Comparison of ENCODE assay signal across 8 mouse cellular contexts in the genomic region with DNA sequence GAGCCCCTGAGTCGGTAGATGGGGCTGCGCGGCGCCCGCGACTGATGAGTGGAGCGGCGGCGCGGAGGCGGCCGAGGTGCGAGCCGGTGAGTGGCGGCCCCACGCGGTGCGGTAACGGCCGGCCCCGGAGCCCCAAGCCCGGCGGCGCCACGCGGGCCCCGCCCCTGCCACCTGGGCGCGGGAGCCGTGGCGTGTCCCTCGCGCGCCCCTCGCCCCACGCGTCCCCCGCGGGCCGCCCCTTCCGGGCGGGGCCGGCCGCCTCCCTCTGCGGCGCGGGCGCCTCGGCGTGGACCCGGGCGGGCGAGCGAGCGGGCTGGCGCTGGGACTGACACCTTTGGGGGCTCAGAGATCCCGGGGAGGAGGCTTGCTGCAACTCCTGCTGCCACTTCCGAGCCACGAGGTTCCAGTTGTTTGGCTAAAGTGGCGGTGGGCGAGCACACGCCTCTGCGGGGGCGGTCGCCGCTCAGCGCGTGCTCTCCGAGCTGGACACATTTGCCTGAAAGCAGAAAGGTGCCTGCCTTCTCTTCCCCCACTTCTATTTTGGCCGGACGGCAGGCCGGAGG. TPM values are rescaled to one million over a fixed set of nuclear protein-coding genes. Genes with fewer than 3 reads are reported as not detected.
A peak's percentile ranks its signal among the peaks of the same experiment; 100 is the strongest.
DNase-seq lines count a peak whose midpoint lies in the region; ATAC-seq and TF ChIP-seq lines count a peak whose summit lies in the region.

No protein-coding gene starts in this region.

- peak overlapping the region; percentile 24 for H3K27ac ChIP-seq in cerebellum, adult 2 months (ENCODE audit: insufficient read depth, low read length)
- peak overlapping the region; percentile 61; the same call in 1 of the 2 replicates for H3K27ac ChIP-seq in ES-E14 (ENCODE audit: insufficient read depth, low read depth, low read length, poor library complexity, severe bottlenecking)
- peak overlapping the region; percentile 65 for H3K27ac ChIP-seq in embryonic facial prominence, embryonic 11.5 days (replicated peaks; ENCODE audit: low read depth, low read length)
- H3K27ac ChIP-seq in heart, postnatal 0 days (ENCODE audit: low read depth), result peak overlapping the region; percentile 81
- H3K27ac ChIP-seq in limb, embryonic 14.5 days (replicated peaks; ENCODE audit: low read depth, low read length), result peak overlapping the region; percentile 85
- peak overlapping the region; percentile 91 for H3K27ac ChIP-seq in midbrain, embryonic 15.5 days

- peak; percentile 44 for ATAC-seq in embryonic facial prominence, embryonic 11.5 days (replicated peaks; ENCODE audit: insufficient number of reproducible peaks, low FRiP score, low TSS enrichment, low read depth)
- ATAC-seq in heart, postnatal 0 days (ENCODE audit: insufficient read depth, low read depth), result peak; percentile 66
- peak; percentile 64 for ATAC-seq in limb, embryonic 14.5 days (ENCODE audit: low FRiP score, low read depth)
- ATAC-seq in midbrain, embryonic 15.5 days (replicated peaks), result peak; percentile 81

- peak in 1 of 2 experiments; percentile 36 for DNase-seq in cerebellum, adult 2 months
- DNase-seq in cerebellum, adult 8-10 months, result no peak
- no peak for DNase-seq in ES-E14 (ENCODE audit: low read depth, low spot score)
- DNase-seq in embryonic facial prominence, embryonic 11.5 days (ENCODE audit: low spot score), result peak; percentile 61
- peak; percentile 47 for DNase-seq in heart, postnatal 0 days (ENCODE audit: low spot score)
- DNase-seq in limb, embryonic 14.5 days (ENCODE audit: low spot score), result peak; percentile 43
- peak; percentile 27 to 72 for DNase-seq in spleen, postnatal 4 days (ENCODE audit: low spot score in 2 of 2)

- no peak for TF ChIP-seq EP300 in heart, postnatal 0 days (IDR thresholded peaks at IDR 0.05; ENCODE audit: low read depth)

- no peak for TF ChIP-seq CTCF in cerebellum, adult 2 months (IDR thresholded peaks at IDR 0.05; ENCODE audit: borderline replicate concordance, insufficient read depth, low read depth, low read length)
- no peak for TF ChIP-seq CTCF in heart, postnatal 0 days (IDR thresholded peaks at IDR 0.05; ENCODE audit: low read depth)

- in situ Hi-C loops in ES-E14 (cut with MboI; ENCODE audit: low sequenced_read_pairs in 2 of 2, unreplicated experiment in 2 of 2), result no loop called here

- TF ChIP-seq POLR2A in cerebellum, adult 2 months (IDR thresholded peaks at IDR 0.05; ENCODE audit: borderline replicate concordance, insufficient read depth, low read length), result no peak
- no peak; the same call in 1 of the 2 replicates for TF ChIP-seq POLR2A in limb, embryonic 14.5 days (IDR thresholded peaks at IDR 0.05; ENCODE audit: borderline replicate concordance, extremely low read depth, insufficient read depth, insufficient read length)

- H3K36me3 ChIP-seq in ES-E14 (ENCODE audit: control insufficient read depth, insufficient read depth, low read length, poor library complexity, severe bottlenecking), result no peaks in the 10 kb centered on the region
- no peaks in the 10 kb centered on the region for H3K36me3 ChIP-seq in embryonic facial prominence, embryonic 11.5 days (replicated peaks; ENCODE audit: control insufficient read depth, insufficient read depth, low read depth, low read length)
- no peaks in the 10 kb centered on the region for H3K36me3 ChIP-seq in heart, postnatal 0 days (replicated peaks; ENCODE audit: control insufficient read depth, insufficient read depth, low read length)
- H3K36me3 ChIP-seq in limb, embryonic 14.5 days (ENCODE audit: control insufficient read depth, insufficient read depth, low read length), result no peaks in the 10 kb centered on the region
- H3K36me3 ChIP-seq in midbrain, embryonic 15.5 days (replicated peaks), result no peaks in the 10 kb centered on the region

- H3K4me1 ChIP-seq in cerebellum, adult 2 months (ENCODE audit: control insufficient read depth, insufficient read depth, low read length), result no peaks in the 10 kb centered on the region
- H3K4me1 ChIP-seq in ES-E14 (ENCODE audit: control insufficient read depth in 2 of 2, insufficient read depth in 2 of 2, low read length in 2 of 2, poor library complexity in 1 of 2), result peaks cover 2 to 6% of the 10 kb centered on the region in 2 experiments; a peak in 3 of 4 replicates
- no peaks in the 10 kb centered on the region for H3K4me1 ChIP-seq in embryonic facial prominence, embryonic 11.5 days (ENCODE audit: control insufficient read depth, insufficient read depth, low read length)
- 0 out of 2 replicates have a peak, but pooled peaks cover 10% of the 10 kb centered on the region for H3K4me1 ChIP-seq in heart, postnatal 0 days (ENCODE audit: control insufficient read depth, insufficient read depth)
- H3K4me1 ChIP-seq in limb, embryonic 14.5 days (ENCODE audit: control insufficient read depth, insufficient read depth, low read length), result no peaks in the 10 kb centered on the region
- peaks cover 23% of the 10 kb centered on the region for H3K4me1 ChIP-seq in midbrain, embryonic 15.5 days

- no peaks in the 10 kb centered on the region for H3K9me3 ChIP-seq in ES-E14 (ENCODE audit: control insufficient read depth, insufficient read depth, low read depth, low read length)
- no peaks in the 10 kb centered on the region for H3K9me3 ChIP-seq in embryonic facial prominence, embryonic 11.5 days (replicated peaks; ENCODE audit: control insufficient read depth, low read length)
- H3K9me3 ChIP-seq in heart, postnatal 0 days (replicated peaks; ENCODE audit: control insufficient read depth, low read length), result no peaks in the 10 kb centered on the region
- no peaks in the 10 kb centered on the region for H3K9me3 ChIP-seq in limb, embryonic 14.5 days (ENCODE audit: control insufficient read depth, low read length)
- no peaks in the 10 kb centered on the region for H3K9me3 ChIP-seq in midbrain, embryonic 15.5 days

- WGBS in cerebellum, adult 2 months, result under 1% methylated on average over 67 of the region's 72 CpGs
- WGBS in embryonic facial prominence, embryonic 11.5 days, result 0% methylated on average over 41 of the region's 72 CpGs
- under 1% methylated on average over 31 of the region's 72 CpGs for WGBS in heart, postnatal 0 days
- WGBS in limb, embryonic 14.5 days, result under 1% methylated on average over 15 of the region's 72 CpGs
- 0% methylated on average over 42 of the region's 72 CpGs for WGBS in midbrain, embryonic 15.5 days

- no peaks in the 10 kb centered on the region for H3K27me3 ChIP-seq in cerebellum, adult 2 months (ENCODE audit: control insufficient read depth, insufficient read depth, low read length)
- H3K27me3 ChIP-seq in embryonic facial prominence, embryonic 11.5 days (ENCODE audit: control insufficient read depth, insufficient read depth, low read length), result no peaks in the 10 kb centered on the region; the same call in 1 of the 2 replicates
- H3K27me3 ChIP-seq in heart, postnatal 0 days (ENCODE audit: control insufficient read depth, insufficient read depth, low read length), result 0 out of 2 replicates have a peak, but pooled peaks cover 5% of the 10 kb centered on the region
- 0 out of 2 replicates have a peak, but pooled peaks cover 4% of the 10 kb centered on the region for H3K27me3 ChIP-seq in limb, embryonic 14.5 days (ENCODE audit: control insufficient read depth, insufficient read depth, low read length)
- no peaks in the 10 kb centered on the region for H3K27me3 ChIP-seq in midbrain, embryonic 15.5 days (replicated peaks)

- peak overlapping the region; percentile 87 for H3K4me3 ChIP-seq in cerebellum, adult 2 months (replicated peaks; ENCODE audit: insufficient read depth, low read depth, low read length)
- H3K4me3 ChIP-seq in ES-E14 (ENCODE audit: insufficient read depth in 1 of 2, low read depth in 1 of 2, low read length in 2 of 2, poor library complexity in 1 of 2, severe bottlenecking in 1 of 2), result peak overlapping the region; percentile 87 to 97
- H3K4me3 ChIP-seq in embryonic facial prominence, embryonic 11.5 days (ENCODE audit: low read depth, low read length), result peak overlapping the region; percentile 90
- H3K4me3 ChIP-seq in heart, postnatal 0 days (ENCODE audit: low read depth, low read length), result peak overlapping the region; percentile 84
- peak overlapping the region; percentile 80 for H3K4me3 ChIP-seq in limb, embryonic 14.5 days (replicated peaks; ENCODE audit: low read length)
- H3K4me3 ChIP-seq in midbrain, embryonic 15.5 days, result peak overlapping the region; percentile 94

- H3K4me2 ChIP-seq in embryonic facial prominence, embryonic 11.5 days (ENCODE audit: low read depth, low read length), result peak overlapping the region; percentile 83
- peak overlapping the region; percentile 95 for H3K4me2 ChIP-seq in heart, postnatal 0 days (ENCODE audit: low read depth, low read length)
- peak overlapping the region; percentile 81 for H3K4me2 ChIP-seq in limb, embryonic 14.5 days (replicated peaks; ENCODE audit: low read depth, low read length, severe bottlenecking)
- H3K4me2 ChIP-seq in midbrain, embryonic 15.5 days, result peak overlapping the region; percentile 67

- peak overlapping the region; percentile 95 for H3K9ac ChIP-seq in ES-E14 (ENCODE audit: insufficient read depth, low read depth, low read length, poor library complexity, severe bottlenecking)
- peak overlapping the region; percentile 92 for H3K9ac ChIP-seq in embryonic facial prominence, embryonic 11.5 days (replicated peaks; ENCODE audit: low read length)
- H3K9ac ChIP-seq in heart, postnatal 0 days (replicated peaks; ENCODE audit: low read depth, low read length), result peak overlapping the region; percentile 90
- H3K9ac ChIP-seq in limb, embryonic 14.5 days (ENCODE audit: low read depth, low read length, severe bottlenecking), result peak overlapping the region; percentile 85
- H3K9ac ChIP-seq in midbrain, embryonic 15.5 days, result peak overlapping the region; percentile 85

TF ChIP-seq in ES-E14, 5 proteins besides CTCF, POLR2A, EP300 and RAD21:
- TF ChIP-seq ZNF384 (IDR thresholded peaks at IDR 0.05; ENCODE audit: low read depth, low read length) (no peak), MAFK (IDR thresholded peaks at IDR 0.05; ENCODE audit: insufficient read depth, low read depth, low read length) (no peak), CHD2 (IDR thresholded peaks at IDR 0.05; ENCODE audit: low read depth, low read length) (no peak), ZC3H11A (IDR thresholded peaks at IDR 0.05; ENCODE audit: borderline replicate concordance, low read depth, low read length) (no peak), HCFC1 (IDR thresholded peaks at IDR 0.05; ENCODE audit: borderline replicate concordance, insufficient read depth, low read length) (no peak)

RNA-seq across cellular contexts. Expression of a gene that starts 0.4 kb away (rescaled TPM):
- polyA plus RNA-seq in cerebellum, adult 2 months (2012; rRNA removed), result 73.0 and 75.7 TPM in 2 replicates
- total RNA-seq in ES-E14 (2012; rRNA removed), result 64.2 and 65.0 TPM in 2 replicates
- 70.9 and 74.5 TPM in 2 replicates for polyA plus RNA-seq in embryonic facial prominence, embryonic 11.5 days (2014; fragmentation: Nextera tagmentation; extraction: Ambion mirVana)
- total RNA-seq in heart, postnatal 0 days (2014; rRNA removed; ENCODE audit: low replicate concordance), result 46.5 and 86.9 TPM in 2 replicates
- 52.8 and 56.5 TPM in 2 replicates for polyA plus RNA-seq in heart, postnatal 0 days (2015; fragmentation: Nextera tagmentation; extraction: Ambion mirVana)
- 19.6 and 33.9 TPM in 2 replicates for polyA plus RNA-seq in limb, embryonic 14.5 days (2012; rRNA removed)
- polyA plus RNA-seq in limb, embryonic 14.5 days (2014; fragmentation: Nextera tagmentation; extraction: Ambion mirVana), result 64.8 and 66.4 TPM in 2 replicates
- polyA plus RNA-seq in midbrain, embryonic 15.5 days (2015; fragmentation: Nextera tagmentation; extraction: Ambion mirVana), result 54.9 and 59.7 TPM in 2 replicates

Comparison
In these comparisons a context has a peak if more than half of its experiments do, and no peak if none do; other contexts are left out.
1. DNase-seq: peak in embryonic facial prominence, embryonic 11.5 days (single experiment), heart, postnatal 0 days (single experiment), limb, embryonic 14.5 days (single experiment) and spleen, postnatal 4 days (2 of 2); none in cerebellum, adult 8-10 months (single experiment) and ES-E14 (single experiment).
2. H3K27ac ChIP-seq: peak in every context shown above with its lines; median percentile 91 in midbrain, embryonic 15.5 days; 85 in limb, embryonic 14.5 days; 81 in heart, postnatal 0 days; 65 in embryonic facial prominence, embryonic 11.5 days; 61 in ES-E14; 24 in cerebellum, adult 2 months.
3. Peak in every context shown above with its lines, with median percentiles within 50 percentile points of each other: H3K4me3 ChIP-seq, H3K9ac ChIP-seq, ATAC-seq and H3K4me2 ChIP-seq.